Mouse (Mus musculus): Measurements from ENCODE around the gene Mrpl2. TPM values are rescaled to one million over a fixed set of nuclear protein-coding genes. Genes with fewer than 3 reads are reported as not detected.

Mrpl2 gene
- polyA plus RNA-seq, 1 experiment, result 289 TPM

GRCm38 (mm10) chr17:46699245-46699644, 53.2 kb downstream of the Mrpl2 start:
- TF ChIP-seq GATA1 (IDR thresholded peaks at IDR 0.05; ENCODE audit: borderline replicate concordance, low read length) (no peak), FLI1 (IDR thresholded peaks at IDR 0.05; ENCODE audit: low read length) (no peak)
- Histone ChIP-seq H3K4me3 (replicated peaks) (no peak overlapping the region), H3K36me3 (replicated peaks; ENCODE audit: low read length) (peaks cover 53% of the 10 kb centered on the region), H3K27me3 (replicated peaks) (no peaks in the 10 kb centered on the region), H3K9me3 (no peaks in the 10 kb centered on the region), H3K4me1 (peaks cover 44% of the 10 kb centered on the region)

Other genes with a start within 250 kb of the Mrpl2 start
- not detected in 2 replicates for gene Crip3, start 217.3 kb upstream of the Mrpl2 start, polyA plus RNA-seq (2012; ENCODE audit: insufficient read depth, low replicate concordance)
- not detected in 2 replicates for gene Slc22a7, start 207.8 kb upstream of the Mrpl2 start, polyA plus RNA-seq (2012; ENCODE audit: insufficient read depth, low replicate concordance)
- gene Ttbk1, start 158.6 kb upstream of the Mrpl2 start, polyA plus RNA-seq (2012; ENCODE audit: insufficient read depth, low replicate concordance), result 0.06 and 0.60 TPM in 2 replicates
- 6.5 and 14.6 TPM in 2 replicates for gene Dnph1, start 149.5 kb upstream of the Mrpl2 start, polyA plus RNA-seq (2012; ENCODE audit: insufficient read depth, low replicate concordance)
- gene Cul9, start 99.8 kb upstream of the Mrpl2 start, polyA plus RNA-seq (2012; ENCODE audit: insufficient read depth, low replicate concordance), result 2.4 and 6.0 TPM in 2 replicates
- 148 and 196 TPM in 2 replicates for gene Srf, start 90.1 kb upstream of the Mrpl2 start, polyA plus RNA-seq (2012; ENCODE audit: insufficient read depth, low replicate concordance)
- gene Ptk7, start 16.7 kb upstream of the Mrpl2 start, polyA plus RNA-seq (2012; ENCODE audit: insufficient read depth, low replicate concordance), result 6.7 and 13.6 TPM in 2 replicates
- gene Klc4, start 207 bp upstream of the Mrpl2 start, polyA plus RNA-seq (2012; ENCODE audit: insufficient read depth, low replicate concordance), result 33.6 and 42.0 TPM in 2 replicates
- 90.0 and 167 TPM in 2 replicates for gene Cul7, start 4.1 kb downstream of the Mrpl2 start, polyA plus RNA-seq (2012; ENCODE audit: insufficient read depth, low replicate concordance)
- 9.4 and 30.6 TPM in 2 replicates for gene Rrp36, start 28.1 kb downstream of the Mrpl2 start, polyA plus RNA-seq (2012; ENCODE audit: insufficient read depth, low replicate concordance)
- gene Mea1, start 32.6 kb downstream of the Mrpl2 start, polyA plus RNA-seq (2012; ENCODE audit: insufficient read depth, low replicate concordance), result 145 and 216 TPM in 2 replicates
- gene Klhdc3, start 34.7 kb downstream of the Mrpl2 start, polyA plus RNA-seq (2012; ENCODE audit: insufficient read depth, low replicate concordance), result 322 and 388 TPM in 2 replicates
- 33.5 and 37.7 TPM in 2 replicates for gene Ppp2r5d, start 58.9 kb downstream of the Mrpl2 start, polyA plus RNA-seq (2012; ENCODE audit: insufficient read depth, low replicate concordance)
- gene Pex6, start 65.2 kb downstream of the Mrpl2 start, polyA plus RNA-seq (2012; ENCODE audit: insufficient read depth, low replicate concordance), result 17.1 and 19.8 TPM in 2 replicates
- 5.0 TPM in 1 of 2 replicates, not detected in the other for gene Gnmt, start 82.9 kb downstream of the Mrpl2 start, polyA plus RNA-seq (2012; ENCODE audit: insufficient read depth, low replicate concordance)
- 133 and 243 TPM in 2 replicates for gene Cnpy3, start 106.0 kb downstream of the Mrpl2 start, polyA plus RNA-seq (2012; ENCODE audit: insufficient read depth, low replicate concordance)
- not detected in 2 replicates for gene Ptcra, start 117.5 kb downstream of the Mrpl2 start, polyA plus RNA-seq (2012; ENCODE audit: insufficient read depth, low replicate concordance)
- 143 and 286 TPM in 2 replicates for gene 2310039H08Rik, start 126.4 kb downstream of the Mrpl2 start, polyA plus RNA-seq (2012; ENCODE audit: insufficient read depth, low replicate concordance)
- gene Rpl7l1, start 136.4 kb downstream of the Mrpl2 start, polyA plus RNA-seq (2012; ENCODE audit: insufficient read depth, low replicate concordance), result 1.1 and 4.7 TPM in 2 replicates
- 0.62 and 1.8 TPM in 2 replicates for gene Bicral, start 212.3 kb downstream of the Mrpl2 start, polyA plus RNA-seq (2012; ENCODE audit: insufficient read depth, low replicate concordance)
- 23.7 and 40.2 TPM in 2 replicates for gene Tbcc, start 244.5 kb downstream of the Mrpl2 start, polyA plus RNA-seq (2012; ENCODE audit: insufficient read depth, low replicate concordance)